Comparison of ENCODE assay signal across 8 mouse cellular contexts in the genomic region with DNA sequence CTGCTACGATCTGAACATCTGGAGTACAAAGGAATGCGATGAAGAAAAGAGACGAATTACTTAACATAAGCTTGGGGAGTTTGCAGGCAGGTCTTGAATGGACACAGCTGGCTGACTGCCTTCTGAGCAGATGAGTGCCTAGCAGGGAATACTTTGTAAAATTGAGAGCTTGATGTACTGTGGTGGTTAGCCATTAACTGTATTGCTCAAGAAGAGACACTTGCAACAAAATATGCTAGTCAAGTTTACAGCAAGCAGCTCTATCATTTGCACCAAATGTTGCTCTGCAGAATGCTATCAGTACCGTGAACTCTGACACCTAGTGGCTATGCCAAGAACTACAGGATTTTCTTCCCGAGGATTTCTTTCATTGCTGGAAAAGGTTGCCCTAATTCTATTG.
DNase-seq lines count a peak whose midpoint lies in the region; ATAC-seq and TF ChIP-seq lines count a peak whose summit lies in the region.

No protein-coding gene starts in this region.

- no peak overlapping the region for H3K4me3 ChIP-seq in CH12.LX (replicated peaks in 1 of 3; ENCODE audit: low read depth in 2 of 3, low read length in 2 of 3, poor library complexity in 1 of 3)
- H3K4me3 ChIP-seq in forebrain, embryonic 14.5 days (ENCODE audit: low read depth, low read length) = no peak overlapping the region
- H3K4me3 ChIP-seq in kidney, adult 2 months (ENCODE audit: insufficient read depth, low read depth, low read length) = no peak overlapping the region
- H3K4me3 ChIP-seq in liver, embryonic 16.5 days (ENCODE audit: low read depth, low read length) = no peak overlapping the region
- H3K4me3 ChIP-seq in neural tube, embryonic 13.5 days = no peak overlapping the region

- no peak for TF ChIP-seq EP300 in CH12.LX (IDR thresholded peaks at IDR 0.05; ENCODE audit: low read length)

- H3K79me2 ChIP-seq in CH12.LX (replicated peaks; ENCODE audit: control insufficient read depth, extremely low read depth, insufficient read depth, poor library complexity, severe bottlenecking) = no peaks in the 10 kb centered on the region

- H3K9me3 ChIP-seq in CH12.LX (replicated peaks; ENCODE audit: low read length) = no peaks in the 10 kb centered on the region
- H3K9me3 ChIP-seq in forebrain, embryonic 14.5 days (replicated peaks; ENCODE audit: control insufficient read depth, low read length) = no peaks in the 10 kb centered on the region
- H3K9me3 ChIP-seq in liver, embryonic 16.5 days (replicated peaks; ENCODE audit: control insufficient read depth, low read length) = no peaks in the 10 kb centered on the region
- no peaks in the 10 kb centered on the region for H3K9me3 ChIP-seq in neural tube, embryonic 13.5 days

- H3K36me3 ChIP-seq in CH12.LX (replicated peaks in 1 of 2; ENCODE audit: control insufficient read depth in 1 of 2, insufficient read depth in 1 of 2, low read length in 1 of 2) = no peaks in the 10 kb centered on the region
- no peaks in the 10 kb centered on the region for H3K36me3 ChIP-seq in forebrain, embryonic 14.5 days (ENCODE audit: control insufficient read depth, insufficient read depth, low read length)
- H3K36me3 ChIP-seq in kidney, adult 2 months (ENCODE audit: control insufficient read depth, insufficient read depth, low read length) = no peaks in the 10 kb centered on the region
- no peaks in the 10 kb centered on the region for H3K36me3 ChIP-seq in liver, embryonic 16.5 days (ENCODE audit: control insufficient read depth, insufficient read depth)
- H3K36me3 ChIP-seq in neural tube, embryonic 13.5 days = no peaks in the 10 kb centered on the region

- DNase-seq in A20 (ENCODE audit: low read depth, low spot score) (peak; percentile 53), CH12.LX (ENCODE audit: extremely low read depth) (peak; percentile 36)
- peak; percentile 37 for DNase-seq in c-Kit-positive CD71-positive TER-119-positive erythroid progenitor cells, embryonic 14.5 days (ENCODE audit: low spot score)
- DNase-seq in forebrain, embryonic 14.5 days (ENCODE audit: low spot score) = peak; percentile 89
- DNase-seq in kidney, adult 2 months = peak; percentile 73
- no peak for DNase-seq in ovary, adult 18-20 months (ENCODE audit: low spot score)

- H3K4me2 ChIP-seq in CH12.LX (ENCODE audit: insufficient read depth, low read depth, poor library complexity, severe bottlenecking) = no peak overlapping the region; the same call in 1 of the 2 replicates
- no peak overlapping the region for H3K4me2 ChIP-seq in forebrain, embryonic 14.5 days (ENCODE audit: low read length)
- H3K4me2 ChIP-seq in liver, embryonic 16.5 days (ENCODE audit: low read depth, low read length) = no peak overlapping the region
- H3K4me2 ChIP-seq in neural tube, embryonic 13.5 days = no peak overlapping the region

- dilution Hi-C loops in CH12.LX (cut with MboI; ENCODE audit: extremely low pct_ligation_motif_present, extremely low pct_unique_long_range_greater_than_20kb, low sequenced_read_pairs) = no loop called here

- H3K27ac ChIP-seq in CH12.LX (ENCODE audit: insufficient read depth, low read depth) = no peak overlapping the region
- no peak overlapping the region for H3K27ac ChIP-seq in forebrain, embryonic 14.5 days (ENCODE audit: low read depth, low read length)
- H3K27ac ChIP-seq in kidney, adult 2 months (ENCODE audit: insufficient read depth, low read depth, low read length) = no peak overlapping the region
- H3K27ac ChIP-seq in liver, embryonic 16.5 days (ENCODE audit: low read length) = no peak overlapping the region
- no peak overlapping the region for H3K27ac ChIP-seq in neural tube, embryonic 13.5 days (replicated peaks)

- in situ Hi-C loops in CH12.LX (cut with MboI; ENCODE audit: low pct_ligation_motif_present, low pct_unique_long_range_greater_than_20kb, low sequenced_read_pairs) = no loop called here

- H3K4me1 ChIP-seq in CH12.LX (ENCODE audit: control insufficient read depth in 1 of 2, insufficient read depth in 2 of 2) = peaks cover 0 to 13% of the 10 kb centered on the region in 2 experiments; a peak in 2 of 4 replicates
- H3K4me1 ChIP-seq in forebrain, embryonic 14.5 days (ENCODE audit: control insufficient read depth, insufficient read depth, low read length) = no peaks in the 10 kb centered on the region
- H3K4me1 ChIP-seq in kidney, adult 2 months (ENCODE audit: control insufficient read depth, insufficient read depth, low read length) = 0 out of 2 replicates have a peak, but pooled peaks cover 2% of the 10 kb centered on the region
- no peaks in the 10 kb centered on the region for H3K4me1 ChIP-seq in liver, embryonic 16.5 days (ENCODE audit: control insufficient read depth, low read depth, low read length)
- H3K4me1 ChIP-seq in neural tube, embryonic 13.5 days (replicated peaks) = peaks cover 10% of the 10 kb centered on the region

- TF ChIP-seq POLR2A in CH12.LX (IDR thresholded peaks at IDR 0.05; ENCODE audit: low read depth, low read length) = no peak
- TF ChIP-seq POLR2A in kidney, adult 2 months (IDR thresholded peaks at IDR 0.05; ENCODE audit: low read depth, low read length) = no peak

- no peaks in the 10 kb centered on the region for H3K27me3 ChIP-seq in CH12.LX (replicated peaks)
- peaks cover 12% of the 10 kb centered on the region for H3K27me3 ChIP-seq in forebrain, embryonic 14.5 days (replicated peaks; ENCODE audit: control insufficient read depth, insufficient read depth, low read length)
- no peaks in the 10 kb centered on the region for H3K27me3 ChIP-seq in kidney, adult 2 months (replicated peaks; ENCODE audit: control insufficient read depth, insufficient read depth, low read length)
- peaks cover 6% of the 10 kb centered on the region for H3K27me3 ChIP-seq in liver, embryonic 16.5 days (ENCODE audit: control insufficient read depth, insufficient read depth, low read depth, low read length)
- H3K27me3 ChIP-seq in neural tube, embryonic 13.5 days = peaks cover 8% of the 10 kb centered on the region

- ATAC-seq in forebrain, embryonic 14.5 days = peak; percentile 55
- peak; percentile 66; the same call in 1 of the 2 replicates for ATAC-seq in liver, embryonic 16.5 days (ENCODE audit: low read depth)
- peak; percentile 56; the same call in 1 of the 2 replicates for ATAC-seq in neural tube, embryonic 13.5 days (ENCODE audit: low read depth)

- TF ChIP-seq RAD21 in CH12.LX (IDR thresholded peaks at IDR 0.05; ENCODE audit: low read depth, low read length) = peak; percentile 29

- WGBS in forebrain, embryonic 14.5 days = 8% methylated on average over 5 of the region's 5 CpGs
- 10% methylated on average over 5 of the region's 5 CpGs for WGBS in kidney, adult 2 months
- 15% methylated on average over 5 of the region's 5 CpGs for WGBS in liver, embryonic 16.5 days (ENCODE audit: insufficient replicate concordance)
- WGBS in neural tube, embryonic 13.5 days = 11% methylated on average over 5 of the region's 5 CpGs

- peak; percentile 73 to 90 for TF ChIP-seq CTCF in CH12.LX (conservative IDR thresholded peaks at IDR 0.05 in 1 of 2, IDR thresholded peaks at IDR 0.05 in 1 of 2; ENCODE audit: low read depth in 2 of 2, low read length in 2 of 2)
- TF ChIP-seq CTCF in kidney, adult 2 months (conservative IDR thresholded peaks at IDR 0.05; ENCODE audit: insufficient read depth, insufficient read length, low read depth, low read length) = peak; percentile 23; the same call in 1 of the 2 replicates

- H3K9ac ChIP-seq in CH12.LX (ENCODE audit: insufficient read depth, low read depth) = no peak overlapping the region
- no peak overlapping the region for H3K9ac ChIP-seq in forebrain, embryonic 14.5 days (ENCODE audit: low read length)
- no peak overlapping the region for H3K9ac ChIP-seq in liver, embryonic 16.5 days (ENCODE audit: low read depth, low read length)
- no peak overlapping the region for H3K9ac ChIP-seq in neural tube, embryonic 13.5 days

TF ChIP-seq in CH12.LX, 34 proteins besides CTCF, POLR2A, EP300 and RAD21:
- TF ChIP-seq SMC3 (IDR thresholded peaks at IDR 0.05; ENCODE audit: low read depth, low read length) (peak; percentile 60), MEF2A (IDR thresholded peaks at IDR 0.05; ENCODE audit: borderline replicate concordance, low read depth, low read length) (no peak)
TF ChIP-seq in CH12.LX: peak in this region for 1.
